27 mouse cellular contexts compared by ENCODE assay signal in genomic region chr17:27126974-27127373, GRCm38 (mm10). TPM values are rescaled to one million over a fixed set of nuclear protein-coding genes. Genes with fewer than 3 reads are reported as not detected.
DNase-seq lines count a peak whose midpoint lies in the region; ATAC-seq and TF ChIP-seq lines count a peak whose summit lies in the region.
"Had no signal": no experiment of that assay in that cellular context is flagged by ENCODE, and none has a peak within 500 bp of the region (broad histone marks: within the 10 kb centered on the region; RNA-seq: fewer than 3 reads in every experiment).

No protein-coding gene starts in this region.

- peaks cover 5% of the 10 kb centered on the region for H3K4me1 ChIP-seq in heart, adult 2 months (ENCODE audit: control insufficient read depth, insufficient read depth, low read length)
- H3K4me1 ChIP-seq in neural tube, embryonic 13.5 days (replicated peaks) = peaks cover 79% of the 10 kb centered on the region

- no peak overlapping the region for H3K4me2 ChIP-seq in neural tube, embryonic 13.5 days
- H3K4me2 ChIP-seq: forebrain, embryonic 13.5 days; heart, embryonic 11.5 days; liver, embryonic 11.5 days had no signal

- no peaks in the 10 kb centered on the region for H3K27me3 ChIP-seq in heart, adult 2 months (ENCODE audit: control insufficient read depth, insufficient read depth, low read length)
- 0 out of 2 replicates have a peak, but pooled peaks cover 7% of the 10 kb centered on the region for H3K27me3 ChIP-seq in neural tube, embryonic 13.5 days
- H3K27me3 ChIP-seq: CH12.LX; forebrain, embryonic 13.5 days; Patski had no signal

- H3K9me3 ChIP-seq in neural tube, embryonic 13.5 days = no peaks in the 10 kb centered on the region
- H3K9me3 ChIP-seq: forebrain, embryonic 13.5 days; G1E had no signal

- ATAC-seq in neural tube, embryonic 13.5 days (ENCODE audit: low read depth) = no peak
- ATAC-seq: forebrain, embryonic 13.5 days; intestine, postnatal 0 days; Patski had no signal

- H3K79me2 ChIP-seq in heart, adult 2 months (replicated peaks; ENCODE audit: control insufficient read depth, insufficient read depth, low read length) = peaks cover 1% of the 10 kb centered on the region; the same call in 1 of the 2 replicates

- TF ChIP-seq EP300 in heart, adult 2 months (IDR thresholded peaks at IDR 0.05; ENCODE audit: insufficient read depth, low read depth, low read length) = no peak

- TF ChIP-seq CTCF in heart, adult 2 months (IDR thresholded peaks at IDR 0.05) = no peak
- TF ChIP-seq CTCF in layer of hippocampus, adult 2 months (conservative IDR thresholded peaks at IDR 0.05) = no peak

- H3K4me3 ChIP-seq in heart, adult 2 months = no peak overlapping the region
- no peak overlapping the region for H3K4me3 ChIP-seq in layer of hippocampus, adult 2 months
- H3K4me3 ChIP-seq in neural tube, embryonic 13.5 days = no peak overlapping the region
- H3K4me3 ChIP-seq: forebrain, embryonic 13.5 days had no signal

- 89% methylated on average over 10 of the region's 10 CpGs for WGBS in heart, adult 2 months
- WGBS in neural tube, embryonic 13.5 days = 77% methylated on average over 10 of the region's 10 CpGs

- intact Hi-C loops in heart, adult 2 months (cut with DNase I) = no loop called here
- intact Hi-C loops in gastrocnemius, postnatal 14 days (cut with DNase I; ENCODE audit: low total_unique reads) = no loop called here

- no peak for TF ChIP-seq POLR2A in heart, adult 2 months (IDR thresholded peaks at IDR 0.05; ENCODE audit: insufficient read depth, low read depth, low read length)

- no peak overlapping the region for H3K9ac ChIP-seq in heart, adult 2 months (ENCODE audit: low read depth, low read length)
- peak overlapping the region; percentile 18; the same call in 1 of the 2 replicates for H3K9ac ChIP-seq in neural tube, embryonic 13.5 days

- no peaks in the 10 kb centered on the region for H3K36me3 ChIP-seq in heart, adult 2 months (ENCODE audit: control insufficient read depth, insufficient read depth, low read length)
- peaks cover 22% of the 10 kb centered on the region for H3K36me3 ChIP-seq in neural tube, embryonic 13.5 days

- H3K27ac ChIP-seq in heart, adult 2 months = no peak overlapping the region
- H3K27ac ChIP-seq in layer of hippocampus, adult 2 months = peak overlapping the region; percentile 76; the same call in 1 of the 2 replicates
- H3K27ac ChIP-seq in neural tube, embryonic 13.5 days (replicated peaks) = 0 out of 2 replicates have a peak overlapping the region, but pooled peaks have one; percentile 29
- H3K27ac ChIP-seq: forebrain, embryonic 13.5 days had no signal

- peak; percentile 81 for DNase-seq in heart, adult 11 months
- no peak for DNase-seq in heart, adult 2 months
- no peak for DNase-seq in layer of hippocampus, adult 2 months (ENCODE audit: low spot score in 2 of 2)
- DNase-seq in layer of hippocampus, postnatal 14 days (ENCODE audit: low spot score in 2 of 2) = no peak
- DNase-seq in neural tube, embryonic 10.5 days (ENCODE audit: extremely low spot score, low spot score) = no peak
- DNase-seq in B cell, adult 2 months = no peak
- no peak for DNase-seq in gastrocnemius, postnatal 14 days
- DNase-seq: adrenal gland, adult 2 months; cerebellum, adult 11 months; cerebellum, postnatal 10 days; heart, postnatal 10 days; kidney, postnatal 4 days; layer of hippocampus, adult 9-11 months; lung, adult 18-20 months; lung, postnatal 10 days; thymus, adult 18-20 months; thymus, postnatal 36 days had no signal

RNA-seq across cellular contexts. Expression of gene Uqcc2, which starts 6.7 kb away (rescaled TPM):
- total RNA-seq in heart, adult 2 months (2021) = 100 to 1,000 TPM; 296 to 343 TPM
- 288 and 395 TPM in 2 replicates for polyA plus RNA-seq in heart, adult 2 months (2012; rRNA removed)
- 100 to 1,000 TPM; 182 to 220 TPM for total RNA-seq in layer of hippocampus, adult 2 months (2021)
- 100 to 1,000 TPM; 165 to 168 TPM for total RNA-seq in layer of hippocampus, postnatal 14 days (2021)
- 292 and 313 TPM in 2 replicates for polyA plus RNA-seq in neural tube, embryonic 13.5 days (2015; fragmentation: Nextera tagmentation; extraction: Ambion mirVana)
- 100 to 1,000 TPM; 342 TPM for total RNA-seq in gastrocnemius, postnatal 14 days (2021)

RNA-seq across cellular contexts. Expression of gene Ip6k3, which starts 40.6 kb away (rescaled TPM):
- total RNA-seq in heart, adult 2 months (2021) = 1 to 10 TPM; 4.1 to 5.6 TPM
- polyA plus RNA-seq in heart, adult 2 months (2012; rRNA removed) = 8.2 and 10.1 TPM in 2 replicates
- under 1 TPM; 0.15 to 0.20 TPM for total RNA-seq in layer of hippocampus, adult 2 months (2021)
- total RNA-seq in layer of hippocampus, postnatal 14 days (2021) = under 1 TPM in 1 of 2 experiments, not detected in 1; 0.36 TPM
- 0.18 and 0.61 TPM in 2 replicates for polyA plus RNA-seq in neural tube, embryonic 13.5 days (2015; fragmentation: Nextera tagmentation; extraction: Ambion mirVana)
- 100 to 1,000 TPM in 1 of 2 experiments, 10 to 100 TPM in 1; 91.4 to 128 TPM for total RNA-seq in gastrocnemius, postnatal 14 days (2021)
- total RNA-seq: megakaryocyte progenitor cell, adult 5-6 weeks had no signal
- polyA plus RNA-seq: G1E; intestine, postnatal 0 days; small intestine, adult 2 months had no signal

Comparison
In these comparisons a context has a peak if more than half of its experiments do, and no peak if none do; other contexts are left out.
1. RNA of gene Ip6k3, which starts 40.6 kb away (total RNA-seq): 91.4 to 128 TPM in gastrocnemius, postnatal 14 days; 4.1 to 5.6 TPM in heart, adult 2 months, 0.36 TPM in layer of hippocampus, postnatal 14 days and 0.15 to 0.20 TPM in layer of hippocampus, adult 2 months; every median in the first group is over 10 times any median in the second.